Mouse (Mus musculus) forebrain, embryonic 11.5 days (tissue): ENCODE measurements around the gene Mfsd7a. TPM values are rescaled to one million over a fixed set of nuclear protein-coding genes. Genes with fewer than 3 reads are reported as not detected.

Source experiments
- ATAC-seq: fragments of 200-750 bp; cut with Nextera tagmentation; replicated peaks from 2 replicates; pipeline ENCODE4 v1.8.0; 2017; ENCODE audit warnings: moderate TSS enrichment; ENCODE audit not compliant: low FRiP score
- DNase-seq: peaks from one replicate; pipeline ENCODE4 v3.0.0-alpha.2; 2017; ENCODE audit warnings: low spot score
- H3K27ac ChIP-seq: fragments of 300-500 bp; sonication (generic); 2 replicates; pipeline ENCODE4 v1.5.1; 2014; ENCODE audit warnings: low read depth, low read length
- H3K27me3 ChIP-seq: fragments of 300-500 bp; sonication (generic); 2 replicates; pipeline ENCODE4 v1.6.1; 2014; ENCODE audit warnings: mild to moderate bottlenecking, low read length, mixed read lengths; ENCODE audit not compliant: control insufficient read depth, insufficient read depth
- H3K36me3 ChIP-seq: fragments of 300-500 bp; sonication (generic); 2 replicates; pipeline ENCODE4 v1.6.1; 2014; ENCODE audit warnings: mild to moderate bottlenecking, low read length, moderate library complexity, mixed read lengths; ENCODE audit not compliant: control insufficient read depth, insufficient read depth
- H3K4me1 ChIP-seq: fragments of 300-500 bp; sonication (generic); replicated peaks from 2 replicates; pipeline ENCODE4 v1.6.1; 2014; ENCODE audit warnings: low read length, mixed read lengths; ENCODE audit not compliant: control insufficient read depth, insufficient read depth
- H3K4me2 ChIP-seq: fragments of 300-500 bp; sonication (generic); 2 replicates; pipeline ENCODE4 v1.6.1; 2014; ENCODE audit warnings: low read depth, mild to moderate bottlenecking, low read length, moderate library complexity, mixed read lengths; ENCODE audit not compliant: severe bottlenecking
- H3K4me3 ChIP-seq: fragments of 300-500 bp; sonication (generic); 2 replicates; pipeline ENCODE4 v1.5.1; 2014; ENCODE audit warnings: low read depth, low read length
- H3K9ac ChIP-seq: fragments of 300-500 bp; sonication (generic); 2 replicates; pipeline ENCODE4 v1.6.1; 2014; ENCODE audit warnings: low read length
- H3K9me3 ChIP-seq: fragments of 300-500 bp; sonication (generic); 2 replicates; pipeline ENCODE4 v1.6.1; 2016; ENCODE audit warnings: low read length, mixed read lengths; ENCODE audit not compliant: control insufficient read depth
- WGBS: fragments of 180-500 bp; shearing (Covaris S2); extraction: QIAGEN DNeasy Blood & Tissue Kit; methylation state at CpG from one replicate; pipeline ENCODE4 v1.1.7; 2014; 5-methylcytosine and 5-hydroxymethylcytosine counted together
- polyA plus RNA-seq: library from polyadenylated mRNA; unstranded; fragments of >200 nt; fragmentation: Nextera tagmentation; extraction: Ambion mirVana; gene quantifications from 2 replicates; pipeline ENCODE4 v1.2.1, GENCODE M21; 2014

Mfsd7a gene
- polyA plus RNA-seq, 1 experiment from 2014 or later: 0.16 TPM

GRCm38 (mm10) chr5:108422741-108423140 is 25.9 kb downstream of the Mfsd7a start:
- no peak overlapping the region for H3K27ac ChIP-seq
- 75% methylated on average over 3 of the region's 3 CpGs for WGBS
- no peaks in the 10 kb centered on the region for H3K4me1 ChIP-seq
- ATAC-seq (no peak), DNase-seq (no peak)
- H3K9ac ChIP-seq: no peak overlapping the region
- H3K4me2 ChIP-seq: no peak overlapping the region
- no peaks in the 10 kb centered on the region for H3K27me3 ChIP-seq
- no peaks in the 10 kb centered on the region for H3K36me3 ChIP-seq
- H3K4me3 ChIP-seq: no peak overlapping the region
- no peaks in the 10 kb centered on the region for H3K9me3 ChIP-seq

GRCm38 (mm10) chr5:108414711-108415110 is 34.0 kb downstream of the Mfsd7a start:
- no peak overlapping the region for H3K4me3 ChIP-seq
- DNase-seq: no peak
- no peak overlapping the region for H3K4me2 ChIP-seq
- 69% methylated on average over 2 of the region's 2 CpGs for WGBS
- no peaks in the 10 kb centered on the region for H3K36me3 ChIP-seq
- H3K27ac ChIP-seq: no peak overlapping the region
- ATAC-seq: no peak
- no peaks in the 10 kb centered on the region for H3K4me1 ChIP-seq
- no peaks in the 10 kb centered on the region for H3K27me3 ChIP-seq
- H3K9ac ChIP-seq: no peak overlapping the region
- no peaks in the 10 kb centered on the region for H3K9me3 ChIP-seq

- ATAC-seq (no peak), DNase-seq (no peak)
- no peak overlapping the region for H3K9ac ChIP-seq
- no peaks in the 10 kb centered on the region for H3K9me3 ChIP-seq
- H3K4me1 ChIP-seq: no peaks in the 10 kb centered on the region
- H3K27me3 ChIP-seq: no peaks in the 10 kb centered on the region
- no peak overlapping the region for H3K27ac ChIP-seq
- WGBS: 75% methylated on average over 2 of the region's 2 CpGs
- H3K36me3 ChIP-seq: no peaks in the 10 kb centered on the region
- no peak overlapping the region for H3K4me2 ChIP-seq
- no peak overlapping the region for H3K4me3 ChIP-seq
Measured at GRCm38 (mm10) chr5:108406977-108407376, 41.7 kb downstream of the Mfsd7a start.

GRCm38 (mm10) chr5:108405460-108405859 is 43.2 kb downstream of the Mfsd7a start:
- H3K27ac ChIP-seq: no peak overlapping the region
- WGBS: 90% methylated on average over 1 of the region's 1 CpGs
- no peaks in the 10 kb centered on the region for H3K4me1 ChIP-seq
- no peak overlapping the region for H3K9ac ChIP-seq
- no peaks in the 10 kb centered on the region for H3K9me3 ChIP-seq
- no peaks in the 10 kb centered on the region for H3K27me3 ChIP-seq
- H3K4me2 ChIP-seq: no peak overlapping the region
- H3K36me3 ChIP-seq: no peaks in the 10 kb centered on the region
- H3K4me3 ChIP-seq: no peak overlapping the region
- DNase-seq (no peak), ATAC-seq (no peak)

- Histone ChIP-seq H3K36me3 (no peaks in the 10 kb centered on the region), H3K4me3 (no peak overlapping the region), H3K27ac (no peak overlapping the region), H3K27me3 (no peaks in the 10 kb centered on the region), H3K9ac (no peak overlapping the region), H3K4me2 (no peak overlapping the region), H3K4me1 (no peaks in the 10 kb centered on the region), H3K9me3 (no peaks in the 10 kb centered on the region)
- DNase-seq (no peak), ATAC-seq (no peak)
- WGBS: 82% methylated on average over 4 of the region's 4 CpGs
Measured at GRCm38 (mm10) chr5:108403453-108403852, 45.2 kb downstream of the Mfsd7a start.

Other genes starting within 250 kb of the Mfsd7a start
- gene Dr1, start 180.0 kb downstream of the Mfsd7a start, polyA plus RNA-seq: 55.3 and 60.2 TPM in 2 replicates
- gene Pigg, start 136.3 kb downstream of the Mfsd7a start, polyA plus RNA-seq: 3.7 and 4.3 TPM in 2 replicates
- 0.13 TPM in 1 of 2 replicates, not detected in the other for gene Gm42517, start 81.0 kb downstream of the Mfsd7a start, polyA plus RNA-seq
- gene Pde6b, start 60.5 kb downstream of the Mfsd7a start, polyA plus RNA-seq: 0.23 and 0.40 TPM in 2 replicates
- gene Atp5k, start 14.4 kb downstream of the Mfsd7a start, polyA plus RNA-seq: 354 and 397 TPM in 2 replicates
- gene Pcgf3, start 12.3 kb upstream of the Mfsd7a start, polyA plus RNA-seq: 30.4 and 32.9 TPM in 2 replicates
- 5.3 and 5.7 TPM in 2 replicates for gene Cplx1, start 101.1 kb upstream of the Mfsd7a start, polyA plus RNA-seq
- 51.2 and 57.1 TPM in 2 replicates for gene Gak, start 180.9 kb upstream of the Mfsd7a start, polyA plus RNA-seq
- gene Tmem175, start 180.9 kb upstream of the Mfsd7a start, polyA plus RNA-seq: 19.4 and 22.2 TPM in 2 replicates
- 11.5 and 11.6 TPM in 2 replicates for gene Idua, start 211.4 kb upstream of the Mfsd7a start, polyA plus RNA-seq
- 13.6 and 13.9 TPM in 2 replicates for gene Dgkq, start 220.8 kb upstream of the Mfsd7a start, polyA plus RNA-seq
- gene Slc26a1, start 226.7 kb upstream of the Mfsd7a start, polyA plus RNA-seq: 1.1 and 1.5 TPM in 2 replicates
- 22.0 and 24.5 TPM in 2 replicates for gene Fgfrl1, start 243.5 kb upstream of the Mfsd7a start, polyA plus RNA-seq